Mouse (Mus musculus): Measurements from ENCODE around the gene Lrpprc. TPM values are rescaled to one million over a fixed set of nuclear protein-coding genes. Genes with fewer than 3 reads are reported as not detected.

Lrpprc gene
- total RNA-seq, 1 experiment = 92.0 TPM

GRCm38 (mm10) chr17:84787477-84787876, 3.1 kb downstream of the Lrpprc start:
- DNase-seq (ENCODE audit: low read depth, low spot score) = no peak
- TF ChIP-seq HCFC1 (IDR thresholded peaks at IDR 0.05; ENCODE audit: borderline replicate concordance, insufficient read depth, low read length) = no peak
- TF ChIP-seq ZNF384 (IDR thresholded peaks at IDR 0.05; ENCODE audit: low read depth, low read length) = no peak
- no peak for TF ChIP-seq ZC3H11A (IDR thresholded peaks at IDR 0.05; ENCODE audit: borderline replicate concordance, low read depth, low read length)
- no peak for TF ChIP-seq MAFK (IDR thresholded peaks at IDR 0.05; ENCODE audit: insufficient read depth, low read depth, low read length)
- in situ Hi-C loops (cut with MboI; ENCODE audit: low sequenced_read_pairs in 2 of 2, unreplicated experiment in 2 of 2) = no loop called here

GRCm38 (mm10) chr17:84786911-84787310, 3.7 kb downstream of the Lrpprc start:
- TF ChIP-seq MAFK (IDR thresholded peaks at IDR 0.05; ENCODE audit: insufficient read depth, low read depth, low read length) (no peak), ZNF384 (IDR thresholded peaks at IDR 0.05; ENCODE audit: low read depth, low read length) (no peak), ZC3H11A (IDR thresholded peaks at IDR 0.05; ENCODE audit: borderline replicate concordance, low read depth, low read length) (no peak), CHD2 (IDR thresholded peaks at IDR 0.05; ENCODE audit: low read depth, low read length) (no peak), HCFC1 (IDR thresholded peaks at IDR 0.05; ENCODE audit: borderline replicate concordance, insufficient read depth, low read length) (no peak)
- H3K36me3 ChIP-seq (ENCODE audit: control insufficient read depth, insufficient read depth, low read length, poor library complexity, severe bottlenecking) = peaks cover 18% of the 10 kb centered on the region
- no peak overlapping the region for H3K9ac ChIP-seq (ENCODE audit: insufficient read depth, low read depth, low read length, poor library complexity, severe bottlenecking)
- H3K9me3 ChIP-seq (ENCODE audit: control insufficient read depth, insufficient read depth, low read depth, low read length) = no peaks in the 10 kb centered on the region
- in situ Hi-C loops (cut with MboI; ENCODE audit: low sequenced_read_pairs in 2 of 2, unreplicated experiment in 2 of 2) = no loop called here
- DNase-seq (ENCODE audit: low read depth, low spot score) = no peak
- H3K4me3 ChIP-seq (ENCODE audit: insufficient read depth in 1 of 2, low read depth in 1 of 2, low read length in 2 of 2, poor library complexity in 1 of 2, severe bottlenecking in 1 of 2) = no peak overlapping the region
- H3K4me1 ChIP-seq (ENCODE audit: control insufficient read depth in 2 of 2, insufficient read depth in 2 of 2, low read length in 2 of 2, poor library complexity in 1 of 2) = peaks cover 3 to 4% of the 10 kb centered on the region in 2 experiments; a peak in 1 of 4 replicates
- H3K27ac ChIP-seq (ENCODE audit: insufficient read depth, low read depth, low read length, poor library complexity, severe bottlenecking) = no peak overlapping the region

More at GRCm38 (mm10) chr17:84787477-84787876, 3.1 kb downstream of the Lrpprc start:
- Histone ChIP-seq H3K4me3 (ENCODE audit: insufficient read depth in 1 of 2, low read depth in 1 of 2, low read length in 2 of 2, poor library complexity in 1 of 2, severe bottlenecking in 1 of 2) (no peak overlapping the region), H3K4me1 (ENCODE audit: control insufficient read depth in 2 of 2, insufficient read depth in 2 of 2, low read length in 2 of 2, poor library complexity in 1 of 2) (peaks cover 4 to 6% of the 10 kb centered on the region in 2 experiments; a peak in 1 of 4 replicates), H3K9me3 (ENCODE audit: control insufficient read depth, insufficient read depth, low read depth, low read length) (no peaks in the 10 kb centered on the region), H3K9ac (ENCODE audit: insufficient read depth, low read depth, low read length, poor library complexity, severe bottlenecking) (no peak overlapping the region), H3K27ac (ENCODE audit: insufficient read depth, low read depth, low read length, poor library complexity, severe bottlenecking) (no peak overlapping the region), H3K36me3 (ENCODE audit: control insufficient read depth, insufficient read depth, low read length, poor library complexity, severe bottlenecking) (peaks cover 17% of the 10 kb centered on the region)

DNA sequence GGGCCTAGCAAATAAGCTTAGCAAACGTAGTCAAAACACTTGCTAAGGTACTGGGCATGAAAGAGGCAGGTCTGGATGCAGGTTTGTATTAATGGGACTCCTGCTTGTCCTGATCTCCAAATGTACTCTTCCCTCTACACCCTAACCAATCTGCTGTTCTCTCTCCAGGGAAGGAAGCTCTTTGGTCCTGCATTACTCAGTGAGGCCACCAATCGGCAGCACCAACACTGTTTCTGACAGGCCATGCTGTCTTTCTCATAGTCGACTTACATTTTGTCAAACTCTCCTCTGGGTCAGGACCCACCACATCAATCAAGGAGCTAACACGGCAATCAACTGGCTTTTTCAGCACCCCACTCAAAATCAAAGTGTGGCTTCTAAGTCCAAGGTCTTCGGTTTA, 5.4 kb downstream of the Lrpprc start:
- Histone ChIP-seq H3K36me3 (ENCODE audit: control insufficient read depth, insufficient read depth, low read length, poor library complexity, severe bottlenecking) (peaks cover 25% of the 10 kb centered on the region), H3K4me3 (ENCODE audit: insufficient read depth in 1 of 2, low read depth in 1 of 2, low read length in 2 of 2, poor library complexity in 1 of 2, severe bottlenecking in 1 of 2) (no peak overlapping the region), H3K27ac (ENCODE audit: insufficient read depth, low read depth, low read length, poor library complexity, severe bottlenecking) (no peak overlapping the region), H3K4me1 (ENCODE audit: control insufficient read depth in 2 of 2, insufficient read depth in 2 of 2, low read length in 2 of 2, poor library complexity in 1 of 2) (peaks cover 3 to 4% of the 10 kb centered on the region in 2 experiments; a peak in 1 of 4 replicates), H3K9ac (ENCODE audit: insufficient read depth, low read depth, low read length, poor library complexity, severe bottlenecking) (no peak overlapping the region), H3K9me3 (ENCODE audit: control insufficient read depth, insufficient read depth, low read depth, low read length) (no peaks in the 10 kb centered on the region)
- in situ Hi-C loops (cut with MboI; ENCODE audit: low sequenced_read_pairs in 2 of 2, unreplicated experiment in 2 of 2) = no loop called here
- DNase-seq (ENCODE audit: low read depth, low spot score) = no peak
- TF ChIP-seq CHD2 (IDR thresholded peaks at IDR 0.05; ENCODE audit: low read depth, low read length) (no peak), MAFK (IDR thresholded peaks at IDR 0.05; ENCODE audit: insufficient read depth, low read depth, low read length) (no peak), ZNF384 (IDR thresholded peaks at IDR 0.05; ENCODE audit: low read depth, low read length) (no peak), ZC3H11A (IDR thresholded peaks at IDR 0.05; ENCODE audit: borderline replicate concordance, low read depth, low read length) (no peak), HCFC1 (IDR thresholded peaks at IDR 0.05; ENCODE audit: borderline replicate concordance, insufficient read depth, low read length) (no peak)

DNA sequence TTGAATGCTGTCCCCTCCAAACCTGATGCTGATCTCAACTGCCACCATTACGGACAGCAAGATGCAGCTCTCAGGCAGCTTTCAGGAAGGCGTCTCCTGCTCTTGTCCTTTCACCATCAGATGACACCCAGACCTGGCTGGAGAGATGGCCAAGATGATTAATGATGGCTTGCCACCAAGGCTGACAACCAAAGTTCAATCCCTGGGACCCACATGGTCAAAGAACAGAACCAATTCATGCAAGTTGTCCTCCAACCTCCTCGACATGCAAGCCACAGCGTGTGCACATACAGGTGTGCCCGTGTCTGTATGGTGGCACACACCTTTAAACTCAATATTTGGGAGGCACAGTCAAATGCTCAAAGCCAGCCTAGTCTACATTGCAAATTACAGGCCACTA, 7.1 kb downstream of the Lrpprc start:
- in situ Hi-C loops (cut with MboI; ENCODE audit: low sequenced_read_pairs in 2 of 2, unreplicated experiment in 2 of 2) = no loop called here
- no peak for DNase-seq (ENCODE audit: low read depth, low spot score)
- H3K36me3 ChIP-seq (ENCODE audit: control insufficient read depth, insufficient read depth, low read length, poor library complexity, severe bottlenecking) = peaks cover 20% of the 10 kb centered on the region

More for the DNA sequence above, 7.1 kb downstream of the Lrpprc start:
- no peaks in the 10 kb centered on the region for H3K9me3 ChIP-seq (ENCODE audit: control insufficient read depth, insufficient read depth, low read depth, low read length)
- peaks cover 0 to 2% of the 10 kb centered on the region in 2 experiments; a peak in 1 of 4 replicates for H3K4me1 ChIP-seq (ENCODE audit: control insufficient read depth in 2 of 2, insufficient read depth in 2 of 2, low read length in 2 of 2, poor library complexity in 1 of 2)
- no peak overlapping the region for H3K4me3 ChIP-seq (ENCODE audit: insufficient read depth in 1 of 2, low read depth in 1 of 2, low read length in 2 of 2, poor library complexity in 1 of 2, severe bottlenecking in 1 of 2)
- H3K27ac ChIP-seq (ENCODE audit: insufficient read depth, low read depth, low read length, poor library complexity, severe bottlenecking) = no peak overlapping the region
- H3K9ac ChIP-seq (ENCODE audit: insufficient read depth, low read depth, low read length, poor library complexity, severe bottlenecking) = no peak overlapping the region
- TF ChIP-seq ZNF384 (IDR thresholded peaks at IDR 0.05; ENCODE audit: low read depth, low read length) = no peak
- no peak for TF ChIP-seq ZC3H11A (IDR thresholded peaks at IDR 0.05; ENCODE audit: borderline replicate concordance, low read depth, low read length)
- no peak for TF ChIP-seq MAFK (IDR thresholded peaks at IDR 0.05; ENCODE audit: insufficient read depth, low read depth, low read length)
- no peak for TF ChIP-seq CHD2 (IDR thresholded peaks at IDR 0.05; ENCODE audit: low read depth, low read length)
- no peak for TF ChIP-seq HCFC1 (IDR thresholded peaks at IDR 0.05; ENCODE audit: borderline replicate concordance, insufficient read depth, low read length)

Measured in ES-E14 (cell line).